Mouse (Mus musculus): ENCODE results near the gene Ppp1r36.

DNA sequence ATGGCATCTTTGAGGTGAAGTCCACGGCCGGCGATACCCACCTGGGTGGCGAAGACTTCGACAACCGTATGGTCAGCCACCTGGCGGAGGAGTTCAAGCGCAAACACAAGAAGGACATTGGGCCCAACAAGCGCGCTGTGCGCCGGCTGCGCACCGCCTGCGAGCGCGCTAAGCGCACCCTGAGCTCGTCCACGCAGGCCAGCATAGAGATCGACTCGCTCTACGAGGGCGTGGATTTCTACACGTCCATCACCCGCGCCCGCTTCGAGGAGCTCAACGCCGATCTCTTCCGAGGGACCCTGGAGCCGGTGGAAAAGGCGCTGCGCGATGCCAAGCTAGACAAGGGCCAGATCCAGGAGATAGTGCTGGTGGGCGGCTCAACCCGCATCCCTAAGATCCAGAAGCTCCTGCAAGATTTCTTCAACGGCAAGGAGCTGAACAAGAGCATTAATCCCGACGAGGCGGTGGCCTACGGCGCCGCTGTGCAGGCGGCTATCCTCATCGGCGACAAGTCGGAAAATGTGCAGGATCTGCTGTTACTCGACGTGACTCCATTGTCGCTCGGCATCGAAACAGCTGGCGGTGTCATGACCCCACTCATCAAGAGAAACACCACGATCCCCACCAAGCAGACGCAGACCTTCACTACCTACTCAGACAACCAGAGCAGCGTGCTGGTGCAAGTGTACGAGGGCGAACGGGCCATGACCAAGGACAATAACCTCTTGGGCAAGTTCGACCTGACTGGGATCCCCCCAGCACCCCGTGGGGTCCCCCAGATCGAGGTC lies 12.0 kb upstream of the Ppp1r36 start:
- no peak for TF ChIP-seq POLR2A (IDR thresholded peaks at IDR 0.05; ENCODE audit: low read depth, low read length)
- no peak for TF ChIP-seq CTCF (IDR thresholded peaks at IDR 0.05; ENCODE audit: extremely low read depth, insufficient read length, insufficient replicate concordance, low read depth, low read length)

Measured in small intestine, adult 2 months (tissue).